Mouse (Mus musculus) CD8-positive naive resting alpha-beta T cell, adult 2 months (primary cell): ENCODE measurements around the gene Piezo1.

Source experiments
- DNase-seq, 2 experiments: peaks; one replicate each; pipeline ENCODE4 v3.0.0; 2022; ENCODE audit warnings: low read depth in 2 of 2, low spot score in 2 of 2

Piezo1 gene

GRCm38 (mm10) chr8:122459990-122460389 is 91.1 kb downstream of the Piezo1 start:
- peak; percentile 42 to 46 for DNase-seq

DNA sequence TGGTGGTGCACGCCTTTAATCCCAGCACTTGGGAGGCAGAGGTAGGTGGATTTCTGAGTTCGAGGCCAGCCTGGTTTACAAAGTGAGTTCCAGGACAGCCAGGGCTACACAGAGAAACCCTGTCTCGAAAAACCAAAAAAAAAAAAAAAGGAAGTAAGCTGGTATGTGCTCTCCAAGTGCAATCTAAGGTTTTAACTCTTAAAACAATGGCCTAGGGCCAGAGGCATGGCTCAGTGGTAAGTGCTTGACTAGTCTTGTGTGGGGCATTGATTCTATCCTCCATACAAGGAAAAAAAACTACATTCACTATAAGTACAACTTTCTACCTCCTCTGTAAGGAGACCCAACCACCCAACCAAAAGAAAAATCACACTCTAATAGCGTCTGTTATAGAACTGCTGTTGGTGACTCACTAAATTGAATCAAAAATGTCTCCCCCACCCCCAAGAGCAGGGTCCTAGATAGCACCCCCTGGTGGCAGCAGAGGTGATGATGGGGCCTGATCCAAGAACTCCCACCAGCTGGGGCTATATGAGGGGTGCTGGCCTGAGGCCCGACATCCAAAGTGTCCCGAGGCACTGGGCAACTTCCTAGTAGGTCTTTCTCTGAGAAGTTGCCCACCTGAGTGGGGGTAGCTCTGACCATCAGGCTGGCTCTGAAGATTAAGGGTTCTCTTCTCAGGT is 91.8 kb downstream of the Piezo1 start:
- DNase-seq = peak; percentile 51 to 74

DNA sequence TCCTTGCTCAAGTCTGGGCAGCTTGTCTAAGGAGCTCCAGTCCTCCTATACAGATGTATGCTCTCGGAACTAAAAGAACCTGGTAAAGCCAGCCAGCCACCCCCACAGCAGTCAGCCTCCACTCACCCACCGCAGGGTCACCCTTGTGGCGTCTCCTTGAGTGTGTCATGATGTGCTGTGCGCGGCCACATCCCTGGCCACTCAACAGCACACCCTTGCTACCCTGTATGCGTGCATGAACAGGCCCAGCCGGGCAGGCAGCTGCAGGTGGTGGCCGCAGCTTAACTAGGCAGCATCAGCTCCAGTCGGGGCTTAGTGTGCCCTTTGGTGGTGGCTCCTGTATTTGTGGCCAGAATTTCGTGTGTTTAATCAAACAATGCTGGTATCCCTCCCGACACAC is 94.0 kb downstream of the Piezo1 start:
- DNase-seq = no peak

- DNase-seq = no peak
Observed at GRCm38 (mm10) chr8:122454409-122454808, 96.7 kb downstream of the Piezo1 start.

DNA sequence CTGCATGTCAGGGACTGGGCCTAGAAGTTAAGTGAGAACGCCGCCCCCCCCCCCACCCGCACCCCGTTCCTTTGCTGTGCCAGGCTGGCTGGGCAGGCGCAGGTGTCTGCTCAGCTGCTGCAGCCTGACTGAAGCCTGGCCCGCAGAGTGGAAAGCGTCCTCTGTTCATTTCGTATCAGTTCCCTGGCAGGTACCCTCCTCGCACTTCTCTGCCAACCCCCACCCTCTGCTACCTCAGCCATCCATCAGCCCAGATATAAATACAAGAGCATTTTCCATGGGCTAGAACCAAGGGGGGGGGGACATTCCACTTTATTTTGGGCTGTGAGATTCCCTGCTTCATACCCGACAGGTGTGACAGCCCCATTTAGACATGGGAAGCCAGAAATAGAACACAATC is 99.0 kb downstream of the Piezo1 start:
- no peak for DNase-seq

DNA sequence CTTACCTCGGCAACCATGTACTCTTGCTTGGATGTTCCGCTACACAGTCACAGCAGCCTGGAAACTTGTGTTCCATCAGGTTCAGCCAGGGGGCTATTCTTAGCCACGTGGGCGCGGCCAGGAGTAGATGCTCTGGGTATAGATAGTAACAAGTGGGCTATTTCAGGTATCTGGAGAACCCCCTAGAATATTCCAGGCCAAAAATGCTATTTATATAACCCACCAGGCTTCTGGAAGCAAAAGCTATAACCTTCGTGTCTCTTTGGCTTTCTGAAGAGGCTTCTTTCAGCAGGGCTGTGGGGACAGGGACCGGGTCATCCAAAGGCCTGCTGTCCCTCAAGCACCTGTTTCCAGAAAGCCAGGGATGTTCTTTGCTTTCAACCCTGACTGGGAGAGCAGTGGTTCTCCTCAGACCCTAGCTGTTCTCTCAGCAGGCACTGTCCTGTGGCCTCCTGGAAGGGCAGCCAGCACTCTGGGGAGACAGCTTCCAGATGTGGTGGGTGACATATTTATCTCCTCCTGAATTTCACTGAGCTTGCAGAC is 99.9 kb downstream of the Piezo1 start:
- no peak for DNase-seq

GRCm38 (mm10) chr8:122445203-122445602 is 105.9 kb downstream of the Piezo1 start:
- DNase-seq = no peak

GRCm38 (mm10) chr8:122444058-122444748 is 106.9 kb downstream of the Piezo1 start:
- peak in 1 of 2 experiments; percentile 26 for DNase-seq

- DNase-seq = peak; percentile 96
Observed at GRCm38 (mm10) chr8:122443262-122444006, 107.7 kb downstream of the Piezo1 start, which contains the start of gene Mvd. Mvd (minus strand) TSS chr8:122443422.

DNA sequence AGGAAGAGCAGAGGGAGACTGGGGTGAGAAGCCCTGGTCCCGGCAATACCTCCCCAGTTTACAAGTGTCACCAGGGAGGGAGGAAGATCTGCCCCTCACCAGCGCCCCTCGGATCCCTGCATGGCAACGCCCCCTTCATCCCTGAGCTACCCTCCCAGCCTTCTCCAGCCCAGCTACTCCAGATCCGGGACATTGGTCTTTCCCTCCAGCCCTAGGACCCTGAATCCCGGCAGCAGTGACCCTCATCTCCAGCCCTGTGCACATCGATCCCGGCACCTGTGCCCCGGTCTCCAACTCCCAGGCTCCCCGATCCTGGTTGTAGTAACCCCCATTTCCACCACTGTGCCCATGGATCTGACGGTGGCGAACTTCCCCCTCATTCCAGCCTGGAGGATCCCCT is 108.3 kb downstream of the Piezo1 start:
- no peak for DNase-seq

GRCm38 (mm10) chr8:122442356-122442755 is 108.8 kb downstream of the Piezo1 start:
- no peak for DNase-seq

GRCm38 (mm10) chr8:122441326-122441725 is 109.8 kb downstream of the Piezo1 start:
- DNase-seq = no peak

GRCm38 (mm10) chr8:122439336-122439735 is 111.8 kb downstream of the Piezo1 start:
- DNase-seq = no peak

DNA sequence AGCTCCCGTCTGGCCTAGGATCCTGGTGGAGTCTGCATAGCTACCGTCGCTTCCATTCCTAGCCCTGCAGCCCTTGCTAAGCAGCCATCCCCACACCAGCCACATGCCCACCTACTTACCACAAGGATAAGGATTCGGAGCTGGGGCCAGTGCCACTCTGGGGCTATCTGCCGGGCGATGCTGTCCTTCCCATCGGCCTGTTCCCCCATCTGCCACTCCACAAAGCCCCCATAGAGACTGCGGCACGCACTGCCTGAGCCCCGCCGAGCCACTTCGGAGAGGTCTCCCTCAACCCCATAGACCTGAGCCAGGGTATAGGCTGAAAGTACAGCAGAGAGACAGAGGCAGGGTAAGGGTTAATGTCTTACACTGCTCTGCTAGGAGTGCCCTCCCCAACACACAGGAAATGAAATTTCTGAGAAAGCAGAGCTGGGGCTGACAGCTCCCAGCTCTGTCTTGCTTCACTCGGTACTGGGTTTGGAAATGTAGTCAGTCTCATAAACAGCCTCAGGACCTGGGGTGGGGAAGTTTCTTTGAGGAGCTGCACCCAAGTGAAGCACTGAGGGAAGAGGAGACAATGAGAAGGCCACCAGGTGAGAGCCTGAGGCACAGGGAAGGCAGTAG is 113.3 kb downstream of the Piezo1 start:
- DNase-seq = no peak

DNA sequence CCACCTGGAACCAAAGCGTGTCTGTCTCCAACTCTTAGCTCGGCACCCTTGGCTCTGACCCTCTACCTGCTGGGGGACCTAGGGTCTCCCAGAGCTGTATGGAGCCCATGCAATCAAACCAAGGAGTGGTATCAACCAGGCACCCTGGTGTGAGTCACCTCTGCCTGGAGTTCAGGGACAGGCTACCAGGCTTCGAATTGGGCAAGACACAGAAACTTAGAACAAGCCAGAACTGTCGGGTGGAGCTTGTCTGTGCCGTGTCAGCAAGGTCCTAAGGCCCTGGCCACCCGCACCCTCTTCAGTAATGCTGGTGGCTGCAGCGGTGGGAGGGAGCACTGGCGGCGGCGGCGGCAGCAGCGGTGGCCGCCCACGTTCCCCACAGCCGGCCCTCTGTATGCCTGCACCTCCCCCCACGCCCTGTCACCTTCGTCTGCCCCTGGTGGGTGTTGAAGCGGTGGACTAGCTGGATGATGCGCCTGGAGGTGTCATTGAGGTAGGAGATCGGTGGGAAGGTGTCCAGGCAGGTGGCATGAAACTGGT is 114.5 kb downstream of the Piezo1 start:
- no peak for DNase-seq

GRCm38 (mm10) chr8:122436146-122436545 is 115.0 kb downstream of the Piezo1 start:
- no peak for DNase-seq

GRCm38 (mm10) chr8:122435375-122435774 is 115.8 kb downstream of the Piezo1 start:
- DNase-seq = peak; percentile 25 to 34

- DNase-seq = peak in 1 of 2 experiments; percentile 50
Observed at GRCm38 (mm10) chr8:122433269-122433905, 117.7 kb downstream of the Piezo1 start.

DNA sequence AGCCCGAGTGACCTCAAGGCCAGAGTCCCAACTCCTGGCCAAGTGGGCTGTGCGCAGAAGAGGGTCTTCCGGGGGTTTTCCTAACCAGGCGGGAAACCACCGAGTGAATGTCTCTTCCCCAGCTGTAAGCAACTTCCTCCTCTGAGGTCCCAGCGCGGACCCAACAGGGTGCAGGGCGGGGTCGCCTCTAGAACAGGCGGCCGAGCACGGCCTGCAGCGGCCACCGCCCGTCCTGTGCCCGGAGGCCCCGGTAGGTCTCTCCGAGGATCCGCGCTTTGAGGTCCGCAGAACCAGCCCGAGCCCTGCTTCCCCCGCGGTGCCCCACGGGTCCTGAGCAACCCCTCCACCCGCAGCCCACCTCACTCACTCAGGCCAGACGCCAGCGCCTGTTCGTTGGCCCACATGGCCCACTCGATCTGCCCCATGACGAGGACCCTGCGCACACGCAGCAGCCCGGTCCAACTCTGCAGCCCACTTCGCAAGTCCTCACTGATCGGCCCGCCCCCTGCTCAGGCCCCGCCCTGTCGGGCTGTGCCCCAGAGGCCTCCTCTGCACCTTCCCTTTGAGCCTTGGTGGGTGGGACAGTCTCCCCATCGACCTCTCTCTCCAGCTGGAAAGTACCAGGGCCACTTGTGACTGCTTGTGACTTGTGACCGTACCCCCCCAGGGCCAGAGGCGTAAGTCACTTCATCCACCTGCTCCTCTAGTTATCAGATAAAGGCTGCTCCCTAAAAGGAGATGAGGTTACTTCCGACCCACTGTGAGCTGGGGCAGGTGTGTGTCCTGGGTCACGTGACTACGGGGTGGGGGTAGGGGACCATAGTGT is 118.5 kb downstream of the Piezo1 start, which contains the start of gene Cyba:
Cyba (minus strand) TSS at position 488 of the 826 bp plus-strand sequence.
- peak; percentile 64 to 74 for DNase-seq
